Mouse (Mus musculus): ENCODE data around the gene Zswim3. TPM values are rescaled to one million over a fixed set of nuclear protein-coding genes. Genes with fewer than 3 reads are reported as not detected.
"Not testable (repeated sequence)": the region's sequence is repeated elsewhere in the genome, so short reads cannot be mapped to it uniquely, and the experiment has no call there.

The Zswim3 gene
- polyA plus RNA-seq, 2 experiments from 2014 or later, result 7.0 to 8.1 TPM

DNA sequence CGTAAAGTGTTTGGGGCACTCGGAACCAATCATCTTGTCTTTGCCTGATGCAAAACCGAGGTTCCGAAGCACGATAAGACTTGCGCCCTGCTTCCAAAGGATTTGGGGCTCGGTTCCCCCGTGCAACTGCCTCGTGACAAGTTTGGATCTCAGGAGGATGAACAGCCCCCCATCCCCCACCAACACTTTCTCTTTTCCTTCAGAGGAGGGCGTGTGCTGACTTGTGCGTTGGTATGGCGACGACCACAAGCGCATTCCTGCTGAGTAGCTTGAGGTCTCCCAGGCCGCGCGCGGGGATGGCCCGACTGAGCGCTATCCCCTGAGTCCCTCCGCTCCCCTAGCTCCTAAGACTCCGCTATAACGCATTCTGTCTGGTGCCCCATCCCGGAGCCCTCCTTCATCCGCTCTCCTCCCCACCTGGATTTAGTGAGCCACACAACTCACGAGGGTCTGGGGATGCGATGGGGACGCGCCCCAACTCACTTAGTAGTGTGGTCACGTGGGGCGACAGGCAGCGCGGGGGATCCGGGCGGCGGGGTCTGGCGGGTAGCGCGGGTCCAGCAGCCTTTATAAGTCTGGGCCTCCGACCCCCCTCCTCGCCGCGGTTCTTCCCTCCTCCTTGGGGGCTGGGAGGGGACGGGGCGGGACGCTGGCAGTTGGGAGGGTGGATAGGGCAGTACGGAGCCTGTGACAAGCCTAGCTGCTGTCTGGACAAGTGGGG lies 52.4 kb downstream of the Zswim3 start, which contains the start of gene Pltp:
Gene Pltp (minus strand): TSS at position 611 of the 721 bp plus-strand sequence.
- ATAC-seq, result peak; percentile 75

DNA sequence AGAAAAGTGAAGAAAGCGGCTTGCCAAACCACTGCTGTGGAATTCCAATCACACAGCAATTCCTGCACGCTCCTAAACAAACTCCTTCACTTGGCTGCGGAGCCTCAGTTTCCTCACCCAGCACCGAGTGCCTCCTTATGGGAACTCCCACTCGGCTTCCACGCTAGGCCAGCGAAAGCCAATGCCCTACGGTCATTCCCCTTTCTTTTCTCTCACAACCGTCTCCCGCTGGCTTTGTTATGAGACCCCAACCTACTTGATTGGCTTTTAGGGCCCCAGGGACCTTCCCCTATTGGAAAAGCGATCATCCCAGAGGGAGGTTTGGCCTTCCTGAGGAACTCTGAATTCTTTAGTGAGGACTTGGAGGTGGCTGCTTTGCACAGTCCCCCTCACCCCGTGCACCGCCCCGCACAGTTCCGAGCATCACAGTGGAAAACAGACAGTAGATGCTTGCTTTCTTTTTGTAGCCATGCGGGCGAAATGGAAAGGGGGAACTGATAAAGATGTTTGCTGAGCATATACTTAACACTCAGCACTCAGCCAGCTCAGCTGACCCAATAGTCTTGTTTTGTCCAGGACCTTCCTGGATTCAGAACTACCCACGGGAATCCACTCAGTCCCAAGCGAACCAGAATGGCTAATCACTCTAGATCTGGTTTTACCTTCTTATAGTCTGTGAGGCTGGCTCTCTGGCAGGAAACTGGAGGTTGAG lies 53.1 kb downstream of the Zswim3 start:
- ATAC-seq, result no peak

GRCm38 (mm10) chr2:164859155-164859554 lies 54.3 kb downstream of the Zswim3 start:
- ATAC-seq, result no peak

- ATAC-seq, result no peak
Observed at GRCm38 (mm10) chr2:164859640-164860432, 54.9 kb downstream of the Zswim3 start.

GRCm38 (mm10) chr2:164861094-164861493 lies 56.2 kb downstream of the Zswim3 start:
- no peak for ATAC-seq

GRCm38 (mm10) chr2:164862179-164862861 lies 57.4 kb downstream of the Zswim3 start:
- no peak for ATAC-seq

GRCm38 (mm10) chr2:164863411-164863810 lies 58.5 kb downstream of the Zswim3 start:
- ATAC-seq, result not testable (repeated sequence)

- ATAC-seq, result no peak
Observed at GRCm38 (mm10) chr2:164864593-164864992, 59.7 kb downstream of the Zswim3 start.

GRCm38 (mm10) chr2:164866741-164867551 lies 62.0 kb downstream of the Zswim3 start:
- no peak for ATAC-seq

- ATAC-seq, result no peak
Observed at GRCm38 (mm10) chr2:164867566-164867965, 62.7 kb downstream of the Zswim3 start.

DNA sequence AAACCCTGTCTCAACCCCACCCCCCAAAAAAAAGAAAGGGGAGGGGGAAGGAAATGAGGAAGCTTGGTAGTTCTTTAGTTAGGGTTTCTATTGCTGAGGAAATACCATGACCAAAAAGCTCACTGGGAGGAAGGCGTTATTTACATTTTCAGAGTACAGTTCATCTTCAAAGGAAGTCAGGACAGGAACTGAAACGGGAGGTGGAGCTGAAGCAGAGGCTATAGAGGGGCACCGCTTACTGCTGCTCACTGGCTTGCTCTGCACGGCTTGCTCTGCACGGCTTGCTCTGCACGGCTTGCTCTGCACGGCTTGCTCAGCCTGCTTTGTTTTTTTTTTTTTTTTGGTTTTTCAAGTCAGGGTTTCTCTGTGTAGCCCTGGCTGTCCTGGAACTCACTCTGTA lies 63.6 kb downstream of the Zswim3 start:
- peak; percentile 77 for ATAC-seq

Other genes with a start within 250 kb of the Zswim3 start
- gene Wfdc2, start 242.7 kb upstream of the Zswim3 start, polyA plus RNA-seq (2017; shearing (Covaris generic)), result 1 to 10 TPM; 2.2 to 3.0 TPM
- gene Spint3, start 231.6 kb upstream of the Zswim3 start, polyA plus RNA-seq (2017; shearing (Covaris generic)), result not detected
- not detected for gene Wfdc6a, start 219.7 kb upstream of the Zswim3 start, polyA plus RNA-seq (2017; shearing (Covaris generic))
- gene Eppin, start 211.5 kb upstream of the Zswim3 start, polyA plus RNA-seq (2017; shearing (Covaris generic)), result not detected
- gene Wfdc6b, start 191.6 kb upstream of the Zswim3 start, polyA plus RNA-seq (2017; shearing (Covaris generic)), result not detected
- not detected for gene Wfdc8, start 191.5 kb upstream of the Zswim3 start, polyA plus RNA-seq (2017; shearing (Covaris generic))
- not detected for gene Wfdc16, start 166.3 kb upstream of the Zswim3 start, polyA plus RNA-seq (2017; shearing (Covaris generic))
- gene Wfdc10, start 149.1 kb upstream of the Zswim3 start, polyA plus RNA-seq (2017; shearing (Covaris generic)), result not detected
- not detected for gene Wfdc9, start 148.5 kb upstream of the Zswim3 start, polyA plus RNA-seq (2017; shearing (Covaris generic))
- not detected for gene Wfdc11, start 131.0 kb upstream of the Zswim3 start, polyA plus RNA-seq (2017; shearing (Covaris generic))
- not detected for gene Wfdc13, start 120.0 kb upstream of the Zswim3 start, polyA plus RNA-seq (2017; shearing (Covaris generic))
- not detected for gene Spint4, start 106.6 kb upstream of the Zswim3 start, polyA plus RNA-seq (2017; shearing (Covaris generic))
- gene Spint5, start 89.8 kb upstream of the Zswim3 start, polyA plus RNA-seq (2017; shearing (Covaris generic)), result not detected
- gene Wfdc3, start 59.2 kb upstream of the Zswim3 start, polyA plus RNA-seq (2017; shearing (Covaris generic)), result not detected
- 1 to 10 TPM; 3.8 to 7.3 TPM for gene Dnttip1, start 59.1 kb upstream of the Zswim3 start, polyA plus RNA-seq (2017; shearing (Covaris generic))
- gene Ube2c, start 35.2 kb upstream of the Zswim3 start, polyA plus RNA-seq (2017; shearing (Covaris generic)), result 10 to 100 TPM in 1 of 2 experiments, 1 to 10 TPM in 1; 7.7 to 11.4 TPM
- not detected for gene Tnnc2, start 25.1 kb upstream of the Zswim3 start, polyA plus RNA-seq (2017; shearing (Covaris generic))
- 1 to 10 TPM; 4.9 to 7.7 TPM for gene Snx21, start 19.3 kb upstream of the Zswim3 start, polyA plus RNA-seq (2017; shearing (Covaris generic))
- gene Acot8, start 216 bp upstream of the Zswim3 start, polyA plus RNA-seq (2017; shearing (Covaris generic)), result 10 to 100 TPM; 32.5 to 42.2 TPM
- gene Zswim1, start 17.6 kb downstream of the Zswim3 start, polyA plus RNA-seq (2017; shearing (Covaris generic)), result 10 to 100 TPM; 20.9 to 30.5 TPM
- gene Spata25, start 23.4 kb downstream of the Zswim3 start, polyA plus RNA-seq (2017; shearing (Covaris generic)), result not detected
- 100 to 1,000 TPM; 211 to 247 TPM for gene Ctsa, start 27.8 kb downstream of the Zswim3 start, polyA plus RNA-seq (2017; shearing (Covaris generic))
- gene Neurl2, start 28.4 kb downstream of the Zswim3 start, polyA plus RNA-seq (2017; shearing (Covaris generic)), result 1 to 10 TPM in 1 of 2 experiments, under 1 TPM in 1; 0.65 to 1.6 TPM
- gene Pltp, start 52.6 kb downstream of the Zswim3 start, polyA plus RNA-seq (2017; shearing (Covaris generic)), result under 1 TPM; 0.34 to 0.98 TPM
- 100 to 1,000 TPM; 106 to 115 TPM for gene Pcif1, start 74.2 kb downstream of the Zswim3 start, polyA plus RNA-seq (2017; shearing (Covaris generic))
- 1 to 10 TPM; 5.6 to 8.2 TPM for gene Zfp335, start 106.7 kb downstream of the Zswim3 start, polyA plus RNA-seq (2017; shearing (Covaris generic))
- 1 to 10 TPM; 2.0 to 4.1 TPM for gene Mmp9, start 135.7 kb downstream of the Zswim3 start, polyA plus RNA-seq (2017; shearing (Covaris generic))
- gene Slc12a5, start 155.7 kb downstream of the Zswim3 start, polyA plus RNA-seq (2017; shearing (Covaris generic)), result under 1 TPM in 1 of 2 experiments, not detected in 1; 0.31 TPM
- gene Ncoa5, start 229.8 kb downstream of the Zswim3 start, polyA plus RNA-seq (2017; shearing (Covaris generic)), result 10 to 100 TPM; 28.6 to 49.0 TPM

Measured in CD4-positive, CD25-positive, alpha-beta regulatory T cell, adult 4 months (primary cell).